Mouse (Mus musculus) spleen, adult 2 months (tissue): Measurements from ENCODE around the gene Stx19. TPM values are rescaled to one million over a fixed set of nuclear protein-coding genes. Genes with fewer than 3 reads are reported as not detected.

Experiments
- DNase-seq, 2 experiments: peaks; one replicate each; pipeline versions ENCODE4 v3.0.0 to v3.0.0-alpha.2; 2012 to 2021; ENCODE audit warnings: low spot score in 2 of 2, low read depth in 1 of 2
- H3K27ac ChIP-seq: fragments of 200-500 bp; 2 replicates; pipeline ENCODE4 v1.5.1; 2012; ENCODE audit warnings: low read length, inconsistent platforms; ENCODE audit not compliant: insufficient read depth
- H3K27me3 ChIP-seq: fragments of 200-500 bp; 2 replicates; pipeline ENCODE4 v1.6.1; 2012; ENCODE audit warnings: mild to moderate bottlenecking, moderate library complexity, low read length, inconsistent platforms; ENCODE audit not compliant: control insufficient read depth, insufficient read depth
- H3K36me3 ChIP-seq: fragments of 200-500 bp; 2 replicates; pipeline ENCODE4 v1.6.1; 2012; ENCODE audit warnings: mild to moderate bottlenecking, low read length, inconsistent platforms; ENCODE audit not compliant: control insufficient read depth, insufficient read depth
- H3K4me1 ChIP-seq: fragments of 200-500 bp; 2 replicates; pipeline ENCODE4 v1.6.1; 2011; ENCODE audit warnings: inconsistent platforms; ENCODE audit not compliant: control insufficient read depth, insufficient read depth, insufficient read length
- H3K4me3 ChIP-seq: fragments of 200-500 bp; 2 replicates; pipeline ENCODE4 v1.5.1; 2011; ENCODE audit warnings: mild to moderate bottlenecking, inconsistent platforms; ENCODE audit not compliant: insufficient read depth, insufficient read length; ENCODE audit errors: extremely low read depth
- CTCF ChIP-seq: fragments of 200-500 bp; IDR thresholded peaks from 2 replicates; pipeline ENCODE4 v1.5.1; 2011; ENCODE audit warnings: mild to moderate bottlenecking, inconsistent platforms; ENCODE audit not compliant: insufficient read depth, insufficient read length, insufficient replicate concordance; ENCODE audit errors: extremely low read depth
- POLR2A ChIP-seq: fragments of 200-500 bp; IDR thresholded peaks from 2 replicates; pipeline ENCODE4 v1.6.1; 2011; ENCODE audit warnings: low read depth, low read length, inconsistent platforms
- whole genome bisulfite sequencing: fragments of 180-500 bp; shearing (Covaris S2); methylation state at CpG from one replicate; pipeline ENCODE4 v1.1.7; 2018; 5-methylcytosine and 5-hydroxymethylcytosine counted together
- polyA plus RNA-seq: library from polyadenylated mRNA; depleted of rRNA; stranded (reverse); fragments of >200 nt; gene quantifications from 2 replicates; pipeline ENCODE4 v1.2.3, GENCODE M21; 2012; rRNA removed

The Stx19 gene
- polyA plus RNA-seq: not detected in 2 replicates

GRCm38 (mm10) chr16:62814491-62814890 lies at the start of gene Stx19:
Gene Stx19, plus strand, starts transcription at chr16:62814676.
- no peaks in the 10 kb centered on the region for H3K36me3 ChIP-seq
- H3K27me3 ChIP-seq: no peaks in the 10 kb centered on the region
- no peak for DNase-seq
- no peaks in the 10 kb centered on the region for H3K4me1 ChIP-seq
- H3K4me3 ChIP-seq: no peak within 1 kb of the TSS
- WGBS: 84% methylated on average over 5 of the region's 5 CpGs
- H3K27ac ChIP-seq: no peak within 1 kb of the TSS
- no peak for TF ChIP-seq POLR2A
- TF ChIP-seq CTCF: no peak

GRCm38 (mm10) chr16:62773462-62773861 lies 41.0 kb upstream of the Stx19 start:
- H3K27ac ChIP-seq: no peak overlapping the region
- H3K36me3 ChIP-seq: peaks cover 19% of the 10 kb centered on the region
- H3K4me1 ChIP-seq: no peaks in the 10 kb centered on the region
- no peak for TF ChIP-seq POLR2A
- TF ChIP-seq CTCF: no peak
- H3K27me3 ChIP-seq: no peaks in the 10 kb centered on the region
- H3K4me3 ChIP-seq: no peak overlapping the region
- WGBS: 86% methylated on average over 4 of the region's 4 CpGs
- DNase-seq: no peak

- WGBS: 94% methylated on average over 11 of the region's 11 CpGs
These were observed 38.4 kb upstream of the Stx19 start for GRCm38 (mm10) chr16:62776034-62776433.

GRCm38 (mm10) chr16:62778282-62778681 lies 36.2 kb upstream of the Stx19 start:
- H3K27me3 ChIP-seq: no peaks in the 10 kb centered on the region
- H3K4me3 ChIP-seq: no peak overlapping the region
- 92% methylated on average over 10 of the region's 10 CpGs for WGBS
- H3K4me1 ChIP-seq: no peaks in the 10 kb centered on the region
- H3K36me3 ChIP-seq: peaks cover 3% of the 10 kb centered on the region
- no peak for DNase-seq
- no peak overlapping the region for H3K27ac ChIP-seq
- TF ChIP-seq POLR2A (no peak), CTCF (no peak)

More at GRCm38 (mm10) chr16:62776034-62776433, 38.4 kb upstream of the Stx19 start:
- DNase-seq: no peak
- no peak overlapping the region for H3K27ac ChIP-seq
- no peak overlapping the region for H3K4me3 ChIP-seq
- no peaks in the 10 kb centered on the region for H3K27me3 ChIP-seq
- TF ChIP-seq CTCF: no peak
- TF ChIP-seq POLR2A: no peak
- H3K36me3 ChIP-seq: peaks cover 9% of the 10 kb centered on the region
- H3K4me1 ChIP-seq: no peaks in the 10 kb centered on the region

GRCm38 (mm10) chr16:62782229-62782628 lies 32.2 kb upstream of the Stx19 start:
- DNase-seq: peak in 1 of 2 experiments; percentile 7
- 40% methylated on average over 5 of the region's 5 CpGs for WGBS

GRCm38 (mm10) chr16:62786621-62787331 lies 27.7 kb upstream of the Stx19 start, which contains the start of gene Nsun3:
Gene Nsun3, minus strand, starts transcription at chr16:62786818.
- WGBS: 1% methylated on average over 41 of the region's 41 CpGs
- DNase-seq: peak; percentile 91 to 97
- Histone ChIP-seq H3K27me3 (no peaks in the 10 kb centered on the region), H3K4me3 (peak within 1 kb of the TSS; percentile 97), H3K4me1 (no peaks in the 10 kb centered on the region; the same call in 1 of the 2 replicates), H3K36me3 (no peaks in the 10 kb centered on the region), H3K27ac (peak within 1 kb of the TSS; percentile 93)
- TF ChIP-seq CTCF (no peak), POLR2A (peak; percentile 83)

More at GRCm38 (mm10) chr16:62782229-62782628, 32.2 kb upstream of the Stx19 start:
- H3K27me3 ChIP-seq: no peaks in the 10 kb centered on the region
- no peaks in the 10 kb centered on the region for H3K36me3 ChIP-seq
- H3K4me1 ChIP-seq: no peaks in the 10 kb centered on the region; the same call in 1 of the 2 replicates
- H3K27ac ChIP-seq: no peak overlapping the region
- TF ChIP-seq POLR2A (no peak), CTCF (no peak)
- H3K4me3 ChIP-seq: no peak overlapping the region

GRCm38 (mm10) chr16:62796608-62797007 lies 17.9 kb upstream of the Stx19 start:
- no peak for TF ChIP-seq CTCF
- TF ChIP-seq POLR2A: no peak
- WGBS: 71% methylated on average over 1 of the region's 1 CpGs
- Histone ChIP-seq H3K4me3 (no peak overlapping the region), H3K27me3 (no peaks in the 10 kb centered on the region), H3K36me3 (no peaks in the 10 kb centered on the region), H3K4me1 (no peaks in the 10 kb centered on the region), H3K27ac (no peak overlapping the region)
- no peak for DNase-seq
